Mouse (Mus musculus): ENCODE data around the gene 6030408B16Rik. TPM values are rescaled to one million over a fixed set of nuclear protein-coding genes. Genes with fewer than 3 reads are reported as not detected.

Gene 6030408B16Rik
- polyA plus RNA-seq, 1 experiment from 2014 or later = 1.7 TPM

- DNase-seq (ENCODE audit: low spot score) (no peak), ATAC-seq (replicated peaks; ENCODE audit: insufficient number of reproducible peaks, low FRiP score, low TSS enrichment, low read depth) (no peak)
- no peak overlapping the region for H3K9ac ChIP-seq (replicated peaks; ENCODE audit: low read length)
- no peaks in the 10 kb centered on the region for H3K4me1 ChIP-seq (ENCODE audit: control insufficient read depth, insufficient read depth, low read length)
- H3K4me3 ChIP-seq (ENCODE audit: low read depth, low read length) = no peak overlapping the region
- WGBS = 89% methylated on average over 4 of the region's 4 CpGs
- no peaks in the 10 kb centered on the region for H3K9me3 ChIP-seq (replicated peaks; ENCODE audit: control insufficient read depth, low read length)
- no peaks in the 10 kb centered on the region for H3K27me3 ChIP-seq (ENCODE audit: control insufficient read depth, insufficient read depth, low read length)
- H3K36me3 ChIP-seq (replicated peaks; ENCODE audit: control insufficient read depth, insufficient read depth, low read depth, low read length) = no peaks in the 10 kb centered on the region
- H3K4me2 ChIP-seq (ENCODE audit: low read depth, low read length) = no peak overlapping the region
- no peak overlapping the region for H3K27ac ChIP-seq (replicated peaks; ENCODE audit: low read depth, low read length)
Observed at GRCm38 (mm10) chr15:101331090-101331489, 38.1 kb downstream of the 6030408B16Rik start.

- no peak for DNase-seq (ENCODE audit: low spot score)
- H3K36me3 ChIP-seq (replicated peaks; ENCODE audit: control insufficient read depth, insufficient read depth, low read depth, low read length) = no peaks in the 10 kb centered on the region
- H3K4me1 ChIP-seq (ENCODE audit: control insufficient read depth, insufficient read depth, low read length) = no peaks in the 10 kb centered on the region
- no peak overlapping the region for H3K4me2 ChIP-seq (ENCODE audit: low read depth, low read length)
- no peak overlapping the region; the same call in 1 of the 2 replicates for H3K9ac ChIP-seq (replicated peaks; ENCODE audit: low read length)
- 62% methylated on average over 4 of the region's 4 CpGs for WGBS
- H3K9me3 ChIP-seq (replicated peaks; ENCODE audit: control insufficient read depth, low read length) = no peaks in the 10 kb centered on the region
- no peaks in the 10 kb centered on the region for H3K27me3 ChIP-seq (ENCODE audit: control insufficient read depth, insufficient read depth, low read length)
- no peak overlapping the region for H3K27ac ChIP-seq (replicated peaks; ENCODE audit: low read depth, low read length)
- ATAC-seq (replicated peaks; ENCODE audit: insufficient number of reproducible peaks, low FRiP score, low TSS enrichment, low read depth) = no peak
- no peak overlapping the region for H3K4me3 ChIP-seq (ENCODE audit: low read depth, low read length)
Observed at GRCm38 (mm10) chr15:101332370-101332769, 39.4 kb downstream of the 6030408B16Rik start.

- no peaks in the 10 kb centered on the region for H3K4me1 ChIP-seq (ENCODE audit: control insufficient read depth, insufficient read depth, low read length)
- H3K36me3 ChIP-seq (replicated peaks; ENCODE audit: control insufficient read depth, insufficient read depth, low read depth, low read length) = no peaks in the 10 kb centered on the region
- DNase-seq (ENCODE audit: low spot score) (no peak), ATAC-seq (replicated peaks; ENCODE audit: insufficient number of reproducible peaks, low FRiP score, low TSS enrichment, low read depth) (no peak)
- H3K4me3 ChIP-seq (ENCODE audit: low read depth, low read length) = no peak overlapping the region
- H3K9ac ChIP-seq (replicated peaks; ENCODE audit: low read length) = no peak overlapping the region
- no peak overlapping the region for H3K4me2 ChIP-seq (ENCODE audit: low read depth, low read length)
- no peaks in the 10 kb centered on the region for H3K9me3 ChIP-seq (replicated peaks; ENCODE audit: control insufficient read depth, low read length)
- H3K27me3 ChIP-seq (ENCODE audit: control insufficient read depth, insufficient read depth, low read length) = no peaks in the 10 kb centered on the region
- no peak overlapping the region for H3K27ac ChIP-seq (replicated peaks; ENCODE audit: low read depth, low read length)
- 29% methylated on average over 1 of the region's 1 CpGs for WGBS
Observed at GRCm38 (mm10) chr15:101333165-101333564, 40.2 kb downstream of the 6030408B16Rik start.

- Histone ChIP-seq H3K36me3 (replicated peaks; ENCODE audit: control insufficient read depth, insufficient read depth, low read depth, low read length) (no peaks in the 10 kb centered on the region), H3K9me3 (replicated peaks; ENCODE audit: control insufficient read depth, low read length) (no peaks in the 10 kb centered on the region), H3K27me3 (ENCODE audit: control insufficient read depth, insufficient read depth, low read length) (no peaks in the 10 kb centered on the region), H3K27ac (replicated peaks; ENCODE audit: low read depth, low read length) (no peak overlapping the region), H3K4me2 (ENCODE audit: low read depth, low read length) (no peak overlapping the region), H3K9ac (replicated peaks; ENCODE audit: low read length) (no peak overlapping the region), H3K4me1 (ENCODE audit: control insufficient read depth, insufficient read depth, low read length) (no peaks in the 10 kb centered on the region), H3K4me3 (ENCODE audit: low read depth, low read length) (no peak overlapping the region)
- WGBS = 59% methylated on average over 4 of the region's 4 CpGs
- no peak for ATAC-seq (replicated peaks; ENCODE audit: insufficient number of reproducible peaks, low FRiP score, low TSS enrichment, low read depth)
- DNase-seq (ENCODE audit: low spot score) = no peak
Observed at GRCm38 (mm10) chr15:101333648-101334047, 40.6 kb downstream of the 6030408B16Rik start.

- no peak for ATAC-seq (replicated peaks; ENCODE audit: insufficient number of reproducible peaks, low FRiP score, low TSS enrichment, low read depth)
- no peak for DNase-seq (ENCODE audit: low spot score)
- Histone ChIP-seq H3K9ac (replicated peaks; ENCODE audit: low read length) (no peak overlapping the region), H3K36me3 (replicated peaks; ENCODE audit: control insufficient read depth, insufficient read depth, low read depth, low read length) (no peaks in the 10 kb centered on the region), H3K27ac (replicated peaks; ENCODE audit: low read depth, low read length) (no peak overlapping the region), H3K4me3 (ENCODE audit: low read depth, low read length) (no peak overlapping the region), H3K27me3 (ENCODE audit: control insufficient read depth, insufficient read depth, low read length) (no peaks in the 10 kb centered on the region), H3K9me3 (replicated peaks; ENCODE audit: control insufficient read depth, low read length) (no peaks in the 10 kb centered on the region), H3K4me2 (ENCODE audit: low read depth, low read length) (no peak overlapping the region), H3K4me1 (ENCODE audit: control insufficient read depth, insufficient read depth, low read length) (no peaks in the 10 kb centered on the region)
- 47% methylated on average over 24 of the region's 24 CpGs for WGBS
Observed at GRCm38 (mm10) chr15:101336474-101337174, 43.6 kb downstream of the 6030408B16Rik start.

GRCm38 (mm10) chr15:101338359-101338758 lies 45.3 kb downstream of the 6030408B16Rik start:
- no peaks in the 10 kb centered on the region for H3K9me3 ChIP-seq (replicated peaks; ENCODE audit: control insufficient read depth, low read length)
- ATAC-seq (replicated peaks; ENCODE audit: insufficient number of reproducible peaks, low FRiP score, low TSS enrichment, low read depth) (no peak), DNase-seq (ENCODE audit: low spot score) (no peak)
- H3K4me3 ChIP-seq (ENCODE audit: low read depth, low read length) = no peak overlapping the region
- H3K27me3 ChIP-seq (ENCODE audit: control insufficient read depth, insufficient read depth, low read length) = no peaks in the 10 kb centered on the region
- no peak overlapping the region for H3K4me2 ChIP-seq (ENCODE audit: low read depth, low read length)
- no peaks in the 10 kb centered on the region for H3K4me1 ChIP-seq (ENCODE audit: control insufficient read depth, insufficient read depth, low read length)
- no peak overlapping the region for H3K27ac ChIP-seq (replicated peaks; ENCODE audit: low read depth, low read length)
- 72% methylated on average over 4 of the region's 4 CpGs for WGBS
- no peak overlapping the region for H3K9ac ChIP-seq (replicated peaks; ENCODE audit: low read length)
- H3K36me3 ChIP-seq (replicated peaks; ENCODE audit: control insufficient read depth, insufficient read depth, low read depth, low read length) = no peaks in the 10 kb centered on the region

DNA sequence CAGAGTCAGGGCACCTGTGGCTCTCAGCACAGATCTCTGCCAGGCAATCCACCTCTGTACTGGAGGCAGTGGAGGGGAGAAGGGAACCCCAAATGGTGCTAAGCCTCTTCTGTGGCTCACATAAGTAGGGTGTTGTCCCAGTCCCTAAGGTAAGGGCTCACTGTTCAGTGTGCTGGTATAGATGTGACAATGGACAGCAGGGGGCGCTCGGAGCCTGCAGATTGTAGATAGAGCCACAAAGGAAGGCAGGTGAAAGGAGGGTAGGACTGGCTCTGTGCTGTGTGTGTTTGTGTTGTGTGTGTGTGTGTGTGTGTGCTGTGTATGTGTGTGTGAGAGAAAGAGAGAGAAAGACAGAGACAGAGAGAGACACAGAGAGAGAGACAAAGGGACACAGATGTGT lies 46.5 kb downstream of the 6030408B16Rik start:
- WGBS = 0% methylated on average over 2 of the region's 2 CpGs
- ATAC-seq (replicated peaks; ENCODE audit: insufficient number of reproducible peaks, low FRiP score, low TSS enrichment, low read depth) (peak; percentile 81), DNase-seq (ENCODE audit: low spot score) (peak; percentile 90)
- H3K27ac ChIP-seq (replicated peaks; ENCODE audit: low read depth, low read length) = no peak overlapping the region
- H3K4me2 ChIP-seq (ENCODE audit: low read depth, low read length) = no peak overlapping the region
- no peak overlapping the region for H3K4me3 ChIP-seq (ENCODE audit: low read depth, low read length)
- H3K36me3 ChIP-seq (replicated peaks; ENCODE audit: control insufficient read depth, insufficient read depth, low read depth, low read length) = no peaks in the 10 kb centered on the region
- H3K9me3 ChIP-seq (replicated peaks; ENCODE audit: control insufficient read depth, low read length) = no peaks in the 10 kb centered on the region
- no peaks in the 10 kb centered on the region for H3K4me1 ChIP-seq (ENCODE audit: control insufficient read depth, insufficient read depth, low read length)
- no peak overlapping the region for H3K9ac ChIP-seq (replicated peaks; ENCODE audit: low read length)
- H3K27me3 ChIP-seq (ENCODE audit: control insufficient read depth, insufficient read depth, low read length) = no peaks in the 10 kb centered on the region

DNA sequence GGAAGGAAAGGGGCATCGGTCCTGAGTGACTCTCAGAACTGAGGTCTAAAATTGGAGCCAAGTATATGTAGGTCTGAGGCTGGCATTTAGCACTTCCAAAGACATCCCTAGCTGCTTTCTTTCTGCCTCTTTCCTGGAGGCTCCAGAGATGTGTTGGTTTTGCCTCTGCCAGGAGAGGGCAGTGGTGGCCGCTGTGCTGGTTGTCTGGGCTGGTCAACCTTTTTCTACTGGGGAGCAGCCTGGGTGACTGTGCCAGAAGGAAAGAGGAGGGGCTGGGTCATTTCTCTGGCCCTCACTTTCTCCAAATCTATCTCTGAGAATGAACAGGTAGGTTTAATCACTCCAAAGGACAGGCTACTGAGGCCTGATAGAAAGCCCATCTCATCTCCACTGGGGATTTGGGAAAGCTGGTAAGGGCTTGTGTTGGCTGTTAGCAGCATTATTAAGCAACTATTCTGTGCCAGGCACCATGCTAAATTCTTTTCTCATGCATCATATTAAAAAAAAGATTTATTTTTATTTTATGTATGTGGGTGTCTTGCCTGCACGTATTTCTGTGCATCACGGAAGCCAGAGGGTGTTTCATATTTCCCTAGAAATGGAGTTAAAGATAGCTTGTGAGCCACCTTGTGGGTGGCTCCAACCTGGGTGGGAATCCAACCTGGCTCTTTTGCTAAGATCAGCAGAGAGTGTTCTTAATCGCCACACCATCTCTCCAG lies 48.9 kb downstream of the 6030408B16Rik start:
- Histone ChIP-seq H3K27ac (replicated peaks; ENCODE audit: low read depth, low read length) (no peak overlapping the region), H3K4me2 (ENCODE audit: low read depth, low read length) (no peak overlapping the region), H3K36me3 (replicated peaks; ENCODE audit: control insufficient read depth, insufficient read depth, low read depth, low read length) (no peaks in the 10 kb centered on the region), H3K27me3 (ENCODE audit: control insufficient read depth, insufficient read depth, low read length) (no peaks in the 10 kb centered on the region), H3K4me1 (ENCODE audit: control insufficient read depth, insufficient read depth, low read length) (no peaks in the 10 kb centered on the region), H3K9me3 (replicated peaks; ENCODE audit: control insufficient read depth, low read length) (no peaks in the 10 kb centered on the region), H3K4me3 (ENCODE audit: low read depth, low read length) (no peak overlapping the region), H3K9ac (replicated peaks; ENCODE audit: low read length) (no peak overlapping the region)
- ATAC-seq (replicated peaks; ENCODE audit: insufficient number of reproducible peaks, low FRiP score, low TSS enrichment, low read depth) (no peak), DNase-seq (ENCODE audit: low spot score) (no peak)
- 74% methylated on average over 5 of the region's 5 CpGs for WGBS

Data from embryonic facial prominence, embryonic 11.5 days (tissue).